Mouse (Mus musculus): ENCODE data around the gene Slc6a18.

DNA sequence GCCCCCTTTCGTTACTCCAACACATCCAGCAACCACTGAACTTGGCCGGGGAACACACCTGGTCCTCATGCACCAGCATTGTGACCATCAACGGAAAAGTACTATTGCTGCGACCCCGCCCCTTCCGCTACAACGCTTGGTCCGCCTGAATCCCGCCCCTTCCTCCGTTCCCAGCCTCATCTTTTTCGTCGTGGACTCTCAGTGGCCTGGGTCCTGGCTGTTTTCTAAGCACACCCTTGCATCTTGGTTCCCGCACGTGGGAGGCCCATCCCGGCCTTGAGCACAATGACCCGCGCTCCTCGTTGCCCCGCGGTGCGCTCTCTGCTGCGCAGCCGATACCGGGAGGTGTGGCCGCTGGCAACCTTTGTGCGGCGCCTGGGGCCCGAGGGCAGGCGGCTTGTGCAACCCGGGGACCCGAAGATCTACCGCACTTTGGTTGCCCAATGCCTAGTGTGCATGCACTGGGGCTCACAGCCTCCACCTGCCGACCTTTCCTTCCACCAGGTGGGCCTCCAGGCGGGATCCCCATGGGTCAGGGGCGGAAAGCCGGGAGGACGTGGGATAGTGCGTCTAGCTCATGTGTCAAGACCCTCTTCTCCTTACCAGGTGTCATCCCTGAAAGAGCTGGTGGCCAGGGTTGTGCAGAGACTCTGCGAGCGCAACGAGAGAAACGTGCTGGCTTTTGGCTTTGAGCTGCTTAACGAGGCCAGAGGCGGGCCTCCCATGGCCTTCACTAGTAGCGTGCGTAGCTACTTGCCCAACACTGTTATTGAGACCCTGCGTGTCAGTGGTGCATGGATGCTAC lies 50.9 kb downstream of the Slc6a18 start, which contains the start of gene Tert:
- TF ChIP-seq CHD2 (IDR thresholded peaks at IDR 0.05; ENCODE audit: low read length) (no peak), CTCF (IDR thresholded peaks at IDR 0.05 in 2 of 3, conservative IDR thresholded peaks at IDR 0.05 in 1 of 3; ENCODE audit: control insufficient read depth in 1 of 3, insufficient read depth in 1 of 3, low read depth in 2 of 3, low read length in 3 of 3, poor library complexity in 1 of 3, severe bottlenecking in 1 of 3) (peak; percentile 33 to 65 (median 57); a peak in 2 of 6 replicates), TBP (IDR thresholded peaks at IDR 0.05; ENCODE audit: low read depth, low read length) (no peak), ZC3H11A (IDR thresholded peaks at IDR 0.05; ENCODE audit: low read depth, low read length) (no peak), POLR2A (IDR thresholded peaks at IDR 0.05; ENCODE audit: control insufficient read depth in 1 of 2, insufficient read depth in 1 of 2, low read depth in 1 of 2, low read length in 2 of 2, poor library complexity in 1 of 2) (no peak; a peak in 1 of 4 replicates), MEF2A (IDR thresholded peaks at IDR 0.05; ENCODE audit: extremely low read depth, insufficient replicate concordance, low read depth, low read length, poor library complexity, severe bottlenecking) (no peak), E2F4 (IDR thresholded peaks at IDR 0.05; ENCODE audit: borderline replicate concordance, low read depth, low read length) (no peak), ZNF384 (IDR thresholded peaks at IDR 0.05; ENCODE audit: low read depth, low read length) (no peak), KAT2A (conservative IDR thresholded peaks at IDR 0.05; ENCODE audit: low read depth, low read length) (no peak), TAL1 (IDR thresholded peaks at IDR 0.05; ENCODE audit: low read length) (no peak)

All from MEL (cell line).